Mouse (Mus musculus): Measurements from ENCODE around the gene Hnrnpul1. TPM values are rescaled to one million over a fixed set of nuclear protein-coding genes. Genes with fewer than 3 reads are reported as not detected.

Hnrnpul1 gene
- polyA plus RNA-seq, 1 experiment from 2014 or later: 86.2 TPM

GRCm38 (mm10) chr7:25718788-25719417 is 35.7 kb downstream of the Hnrnpul1 start, which contains the start of gene Ccdc97:
Ccdc97 (minus strand) TSS chr7:25719088.
- Histone ChIP-seq H3K4me3 (ENCODE audit: low read length) (peak within 1 kb of the TSS; percentile 70), H3K4me2 (replicated peaks; ENCODE audit: low read depth, low read length) (peak within 1 kb of the TSS; percentile 82), H3K9ac (ENCODE audit: low read depth, low read length) (peak within 1 kb of the TSS; percentile 71), H3K9me3 (ENCODE audit: control insufficient read depth, low read length) (no peaks in the 10 kb centered on the region), H3K27ac (ENCODE audit: low read depth, low read length) (peak within 1 kb of the TSS; percentile 84), H3K27me3 (ENCODE audit: control insufficient read depth, insufficient read depth, low read length) (no peaks in the 10 kb centered on the region), H3K36me3 (ENCODE audit: control insufficient read depth, insufficient read depth, low read length) (peaks cover 64% of the 10 kb centered on the region), H3K4me1 (ENCODE audit: control insufficient read depth, insufficient read depth, low read length) (peaks cover 13% of the 10 kb centered on the region)
- peak; percentile 84 for ATAC-seq (ENCODE audit: low FRiP score, low TSS enrichment)
- 5% methylated on average over 32 of the region's 32 CpGs for WGBS

GRCm38 (mm10) chr7:25717478-25717877 is 37.1 kb downstream of the Hnrnpul1 start:
- Histone ChIP-seq H3K27me3 (ENCODE audit: control insufficient read depth, insufficient read depth, low read length) (no peaks in the 10 kb centered on the region), H3K27ac (ENCODE audit: low read depth, low read length) (no peak overlapping the region), H3K4me3 (ENCODE audit: low read length) (peak overlapping the region; percentile 70; the same call in 1 of the 2 replicates), H3K4me2 (replicated peaks; ENCODE audit: low read depth, low read length) (peak overlapping the region; percentile 82), H3K9ac (ENCODE audit: low read depth, low read length) (peak overlapping the region; percentile 44; the same call in 1 of the 2 replicates), H3K4me1 (ENCODE audit: control insufficient read depth, insufficient read depth, low read length) (peaks cover 13% of the 10 kb centered on the region), H3K36me3 (ENCODE audit: control insufficient read depth, insufficient read depth, low read length) (peaks cover 64% of the 10 kb centered on the region), H3K9me3 (ENCODE audit: control insufficient read depth, low read length) (no peaks in the 10 kb centered on the region)
- ATAC-seq (ENCODE audit: low FRiP score, low TSS enrichment): no peak
- 94% methylated on average over 3 of the region's 3 CpGs for WGBS

GRCm38 (mm10) chr7:25715731-25716271 is 38.8 kb downstream of the Hnrnpul1 start:
- H3K27me3 ChIP-seq (ENCODE audit: control insufficient read depth, insufficient read depth, low read length): no peaks in the 10 kb centered on the region
- no peaks in the 10 kb centered on the region for H3K9me3 ChIP-seq (ENCODE audit: control insufficient read depth, low read length)
- 96% methylated on average over 22 of the region's 22 CpGs for WGBS
- no peak overlapping the region for H3K4me2 ChIP-seq (replicated peaks; ENCODE audit: low read depth, low read length)
- peaks cover 19% of the 10 kb centered on the region for H3K4me1 ChIP-seq (ENCODE audit: control insufficient read depth, insufficient read depth, low read length)
- peaks cover 51% of the 10 kb centered on the region for H3K36me3 ChIP-seq (ENCODE audit: control insufficient read depth, insufficient read depth, low read length)
- no peak overlapping the region for H3K4me3 ChIP-seq (ENCODE audit: low read length)
- no peak for ATAC-seq (ENCODE audit: low FRiP score, low TSS enrichment)
- H3K9ac ChIP-seq (ENCODE audit: low read depth, low read length): no peak overlapping the region
- H3K27ac ChIP-seq (ENCODE audit: low read depth, low read length): no peak overlapping the region

- no peaks in the 10 kb centered on the region for H3K9me3 ChIP-seq (ENCODE audit: control insufficient read depth, low read length)
- no peak overlapping the region for H3K4me2 ChIP-seq (replicated peaks; ENCODE audit: low read depth, low read length)
- H3K27me3 ChIP-seq (ENCODE audit: control insufficient read depth, insufficient read depth, low read length): no peaks in the 10 kb centered on the region
- WGBS: 93% methylated on average over 8 of the region's 8 CpGs
- H3K36me3 ChIP-seq (ENCODE audit: control insufficient read depth, insufficient read depth, low read length): peaks cover 43% of the 10 kb centered on the region
- ATAC-seq (ENCODE audit: low FRiP score, low TSS enrichment): no peak
- no peak overlapping the region for H3K9ac ChIP-seq (ENCODE audit: low read depth, low read length)
- no peak overlapping the region for H3K27ac ChIP-seq (ENCODE audit: low read depth, low read length)
- peaks cover 25% of the 10 kb centered on the region for H3K4me1 ChIP-seq (ENCODE audit: control insufficient read depth, insufficient read depth, low read length)
- no peak overlapping the region for H3K4me3 ChIP-seq (ENCODE audit: low read length)
These were observed 40.0 kb downstream of the Hnrnpul1 start for GRCm38 (mm10) chr7:25714581-25714980.

GRCm38 (mm10) chr7:25712801-25713200 is 41.8 kb downstream of the Hnrnpul1 start:
- no peak overlapping the region for H3K4me2 ChIP-seq (replicated peaks; ENCODE audit: low read depth, low read length)
- H3K27me3 ChIP-seq (ENCODE audit: control insufficient read depth, insufficient read depth, low read length): no peaks in the 10 kb centered on the region
- no peak overlapping the region for H3K9ac ChIP-seq (ENCODE audit: low read depth, low read length)
- no peak overlapping the region for H3K27ac ChIP-seq (ENCODE audit: low read depth, low read length)
- peaks cover 19% of the 10 kb centered on the region for H3K4me1 ChIP-seq (ENCODE audit: control insufficient read depth, insufficient read depth, low read length)
- no peak for ATAC-seq (ENCODE audit: low FRiP score, low TSS enrichment)
- no peak overlapping the region for H3K4me3 ChIP-seq (ENCODE audit: low read length)
- peaks cover 43% of the 10 kb centered on the region for H3K36me3 ChIP-seq (ENCODE audit: control insufficient read depth, insufficient read depth, low read length)
- no peaks in the 10 kb centered on the region for H3K9me3 ChIP-seq (ENCODE audit: control insufficient read depth, low read length)
- 93% methylated on average over 9 of the region's 9 CpGs for WGBS

GRCm38 (mm10) chr7:25711731-25712197 is 42.8 kb downstream of the Hnrnpul1 start:
- ATAC-seq (ENCODE audit: low FRiP score, low TSS enrichment): 0 out of 2 replicates have a peak, but pooled peaks have one; percentile 5
- WGBS: 28% methylated on average over 7 of the region's 7 CpGs
- no peak overlapping the region for H3K4me2 ChIP-seq (replicated peaks; ENCODE audit: low read depth, low read length)

GRCm38 (mm10) chr7:25711165-25711564 is 43.4 kb downstream of the Hnrnpul1 start:
- H3K27me3 ChIP-seq (ENCODE audit: control insufficient read depth, insufficient read depth, low read length): no peaks in the 10 kb centered on the region
- H3K27ac ChIP-seq (ENCODE audit: low read depth, low read length): peak overlapping the region; percentile 11; the same call in 1 of the 2 replicates
- no peaks in the 10 kb centered on the region for H3K9me3 ChIP-seq (ENCODE audit: control insufficient read depth, low read length)
- no peak overlapping the region for H3K9ac ChIP-seq (ENCODE audit: low read depth, low read length)
- peaks cover 39% of the 10 kb centered on the region for H3K36me3 ChIP-seq (ENCODE audit: control insufficient read depth, insufficient read depth, low read length)
- H3K4me3 ChIP-seq (ENCODE audit: low read length): no peak overlapping the region
- no peak for ATAC-seq (ENCODE audit: low FRiP score, low TSS enrichment)
- 74% methylated on average over 5 of the region's 5 CpGs for WGBS
- H3K4me1 ChIP-seq (ENCODE audit: control insufficient read depth, insufficient read depth, low read length): peaks cover 23% of the 10 kb centered on the region
- H3K4me2 ChIP-seq (replicated peaks; ENCODE audit: low read depth, low read length): no peak overlapping the region

More at GRCm38 (mm10) chr7:25711731-25712197, 42.8 kb downstream of the Hnrnpul1 start:
- no peaks in the 10 kb centered on the region for H3K9me3 ChIP-seq (ENCODE audit: control insufficient read depth, low read length)
- H3K4me1 ChIP-seq (ENCODE audit: control insufficient read depth, insufficient read depth, low read length): peaks cover 23% of the 10 kb centered on the region
- no peak overlapping the region for H3K4me3 ChIP-seq (ENCODE audit: low read length)
- no peaks in the 10 kb centered on the region for H3K27me3 ChIP-seq (ENCODE audit: control insufficient read depth, insufficient read depth, low read length)
- H3K36me3 ChIP-seq (ENCODE audit: control insufficient read depth, insufficient read depth, low read length): peaks cover 43% of the 10 kb centered on the region
- H3K9ac ChIP-seq (ENCODE audit: low read depth, low read length): no peak overlapping the region
- no peak overlapping the region for H3K27ac ChIP-seq (ENCODE audit: low read depth, low read length)

GRCm38 (mm10) chr7:25710519-25711130 is 43.9 kb downstream of the Hnrnpul1 start:
- H3K27ac ChIP-seq (ENCODE audit: low read depth, low read length): no peak overlapping the region; the same call in 1 of the 2 replicates
- peak; percentile 24; the same call in 1 of the 2 replicates for ATAC-seq (ENCODE audit: low FRiP score, low TSS enrichment)
- H3K9ac ChIP-seq (ENCODE audit: low read depth, low read length): no peak overlapping the region
- 10% methylated on average over 6 of the region's 7 CpGs for WGBS
- 0 out of 2 replicates have a peak overlapping the region, but pooled peaks have one; percentile 1 for H3K4me2 ChIP-seq (replicated peaks; ENCODE audit: low read depth, low read length)
- no peaks in the 10 kb centered on the region for H3K9me3 ChIP-seq (ENCODE audit: control insufficient read depth, low read length)
- peaks cover 23% of the 10 kb centered on the region for H3K4me1 ChIP-seq (ENCODE audit: control insufficient read depth, insufficient read depth, low read length)
- no peaks in the 10 kb centered on the region for H3K27me3 ChIP-seq (ENCODE audit: control insufficient read depth, insufficient read depth, low read length)
- H3K4me3 ChIP-seq (ENCODE audit: low read length): no peak overlapping the region
- peaks cover 34% of the 10 kb centered on the region for H3K36me3 ChIP-seq (ENCODE audit: control insufficient read depth, insufficient read depth, low read length)

GRCm38 (mm10) chr7:25709961-25710360 is 44.6 kb downstream of the Hnrnpul1 start:
- Histone ChIP-seq H3K27me3 (ENCODE audit: control insufficient read depth, insufficient read depth, low read length) (no peaks in the 10 kb centered on the region), H3K4me2 (replicated peaks; ENCODE audit: low read depth, low read length) (no peak overlapping the region), H3K9me3 (ENCODE audit: control insufficient read depth, low read length) (no peaks in the 10 kb centered on the region), H3K27ac (ENCODE audit: low read depth, low read length) (no peak overlapping the region), H3K9ac (ENCODE audit: low read depth, low read length) (peak overlapping the region; percentile 28; the same call in 1 of the 2 replicates), H3K36me3 (ENCODE audit: control insufficient read depth, insufficient read depth, low read length) (peaks cover 27% of the 10 kb centered on the region), H3K4me3 (ENCODE audit: low read length) (no peak overlapping the region), H3K4me1 (ENCODE audit: control insufficient read depth, insufficient read depth, low read length) (peaks cover 25% of the 10 kb centered on the region)
- ATAC-seq (ENCODE audit: low FRiP score, low TSS enrichment): no peak
- WGBS: 10% methylated on average over 11 of the region's 12 CpGs
